Mouse (Mus musculus) adrenal gland, adult 2 months (tissue): ENCODE measurements at regions not wholly inside any gene's neighbourhood (a gene's known extent, or its start where the extent isn't known, plus 50 kb on each side); places are given as distances from the start of the nearest gene placed in this dataset.

Source experiments
- DNase-seq: peaks from one replicate; pipeline ENCODE4 v3.0.0; 2021

DNA sequence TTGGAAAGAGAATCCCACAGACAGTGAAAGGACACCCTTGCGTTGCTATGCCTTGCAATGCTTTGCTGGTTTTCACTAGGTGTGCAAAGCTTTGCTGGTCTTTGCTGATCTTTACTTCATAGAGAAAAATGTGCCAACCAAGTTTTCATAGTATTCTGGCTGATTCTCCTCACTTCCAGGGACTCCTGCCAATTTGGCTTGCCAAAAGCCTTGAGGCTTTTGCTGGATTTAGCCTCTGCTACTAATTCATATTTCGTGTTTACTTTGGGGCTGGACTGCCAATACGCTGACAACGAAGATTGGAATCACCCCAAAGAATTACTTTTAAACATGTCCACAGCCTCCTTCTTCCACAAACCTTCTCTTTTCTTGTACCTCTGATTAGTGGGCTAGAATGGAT is 162.2 kb upstream of the Ednrb start:
- DNase-seq: peak; percentile 60

DNA sequence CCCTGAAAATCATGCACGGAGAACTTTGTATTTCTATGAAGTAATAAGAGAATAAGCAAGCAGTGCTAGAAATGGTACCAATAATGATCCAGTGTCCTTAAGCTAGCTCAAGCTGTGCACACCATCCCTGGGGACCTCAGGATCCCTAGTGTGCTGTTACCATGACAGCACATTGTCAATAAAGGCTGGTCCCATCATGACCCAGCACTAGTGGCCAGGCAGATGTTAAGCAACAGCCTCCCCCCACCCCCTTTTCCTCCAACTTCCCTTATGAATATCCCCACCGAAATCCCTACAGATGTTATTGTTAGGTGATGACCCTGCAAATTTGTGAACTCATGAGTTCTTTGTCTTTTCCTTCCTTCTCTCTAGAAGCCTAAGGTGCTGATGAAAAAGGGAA is 160.9 kb upstream of the Ednrb start:
- no peak for DNase-seq

GRCm38 (mm10) chr14:104002421-104002820 is 158.2 kb upstream of the Ednrb start:
- DNase-seq: no peak

DNA sequence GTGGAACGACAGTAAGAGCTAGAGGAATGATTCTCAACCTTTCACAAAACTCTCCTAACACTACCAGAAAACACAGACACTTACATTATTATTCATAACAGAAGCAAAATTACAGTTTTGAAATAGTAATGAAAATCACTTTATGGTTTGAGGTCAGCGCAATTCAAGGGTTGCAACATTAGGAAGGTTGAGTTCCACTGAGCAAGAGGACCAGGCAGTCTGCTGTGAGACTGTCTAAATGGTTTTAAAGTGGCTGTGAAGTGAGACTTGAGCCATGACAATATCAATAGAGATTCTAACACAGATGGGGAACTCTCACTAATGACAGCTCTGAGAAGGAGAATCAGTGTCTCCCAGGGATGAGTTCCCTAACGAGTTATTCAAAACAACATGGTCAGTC is 146.2 kb upstream of the Ednrb start:
- no peak for DNase-seq

- DNase-seq: no peak
Measured at GRCm38 (mm10) chr14:103989949-103990348, 145.7 kb upstream of the Ednrb start.

GRCm38 (mm10) chr14:103987266-103987665 is 143.1 kb upstream of the Ednrb start:
- DNase-seq: no peak

GRCm38 (mm10) chr14:103984349-103984748 is 140.1 kb upstream of the Ednrb start:
- DNase-seq: no peak

- DNase-seq: no peak
Measured at GRCm38 (mm10) chr14:103978808-103979207, 134.6 kb upstream of the Ednrb start.

GRCm38 (mm10) chr14:103977769-103978168 is 133.6 kb upstream of the Ednrb start:
- DNase-seq: no peak

- DNase-seq: no peak
Measured at GRCm38 (mm10) chr14:103973955-103974354, 129.8 kb upstream of the Ednrb start.

DNA sequence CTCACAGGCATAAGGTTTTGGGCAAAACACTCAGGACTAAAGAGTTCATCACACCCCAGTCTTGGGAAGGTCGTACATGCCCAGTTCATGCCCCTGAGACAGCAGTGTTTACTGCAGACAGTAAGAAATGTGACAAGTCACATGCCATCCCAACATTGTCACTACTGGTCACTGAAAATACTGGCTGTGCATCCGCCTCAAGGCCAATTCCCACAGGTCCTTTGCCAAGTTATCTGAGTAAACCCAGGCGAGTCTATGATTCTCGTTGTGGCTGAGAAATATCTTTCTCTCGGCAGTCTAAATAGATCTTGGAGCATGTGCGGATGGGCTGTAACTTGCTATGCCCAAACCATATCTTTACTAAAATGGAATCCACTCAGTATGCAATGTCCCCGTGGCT is 128.9 kb upstream of the Ednrb start:
- DNase-seq: peak; percentile 80

- no peak for DNase-seq
Measured at GRCm38 (mm10) chr14:103969305-103969704, 125.1 kb upstream of the Ednrb start.

DNA sequence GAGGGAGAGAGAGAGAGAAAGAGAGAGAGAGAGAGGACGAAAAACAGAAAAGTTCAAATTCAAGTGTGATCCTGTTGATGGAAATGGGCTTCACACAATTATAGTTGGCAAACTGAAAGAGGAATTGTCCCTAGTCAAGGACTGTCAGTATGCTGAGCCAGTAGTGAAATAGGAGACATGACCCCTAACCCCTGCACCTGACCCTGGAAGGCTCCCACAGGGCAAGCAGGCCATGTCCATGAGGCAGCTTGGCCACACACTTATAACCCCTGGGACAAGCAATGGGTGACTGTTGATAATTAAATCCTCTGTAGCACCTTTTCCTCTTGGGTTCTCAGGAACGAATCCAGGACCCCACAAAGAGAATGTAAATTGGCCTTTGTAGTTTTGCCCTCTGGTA is 122.1 kb upstream of the Ednrb start:
- DNase-seq: no peak

- DNase-seq: no peak
Measured at GRCm38 (mm10) chr14:103962303-103962881, 118.2 kb upstream of the Ednrb start.

- DNase-seq: no peak
Measured at GRCm38 (mm10) chr14:103951899-103952298, 107.7 kb upstream of the Ednrb start.

GRCm38 (mm10) chr14:103949950-103950349 is 105.7 kb upstream of the Ednrb start:
- no peak for DNase-seq

GRCm38 (mm10) chr14:103948026-103948777 is 104.0 kb upstream of the Ednrb start:
- DNase-seq: peak; percentile 55

DNA sequence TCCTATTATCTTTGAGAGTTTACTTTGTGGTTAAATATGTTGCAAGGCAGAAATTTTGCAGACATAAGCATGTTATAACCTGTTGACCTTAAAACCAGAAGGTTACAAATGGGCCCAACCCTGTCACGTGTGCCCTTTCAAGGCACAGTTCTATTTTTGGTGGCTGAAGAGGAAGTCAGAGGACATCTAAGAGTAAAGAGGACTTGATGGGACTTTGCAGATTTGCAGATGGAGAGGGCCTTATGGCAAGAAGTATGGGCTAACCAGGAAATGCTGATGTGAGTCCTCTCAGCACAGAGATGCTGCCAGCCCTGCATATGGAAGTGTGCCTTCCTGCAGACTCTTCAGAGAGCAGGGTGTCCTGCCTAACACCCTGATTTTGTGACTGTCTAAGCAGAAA is 101.6 kb upstream of the Ednrb start:
- DNase-seq: peak; percentile 9

DNA sequence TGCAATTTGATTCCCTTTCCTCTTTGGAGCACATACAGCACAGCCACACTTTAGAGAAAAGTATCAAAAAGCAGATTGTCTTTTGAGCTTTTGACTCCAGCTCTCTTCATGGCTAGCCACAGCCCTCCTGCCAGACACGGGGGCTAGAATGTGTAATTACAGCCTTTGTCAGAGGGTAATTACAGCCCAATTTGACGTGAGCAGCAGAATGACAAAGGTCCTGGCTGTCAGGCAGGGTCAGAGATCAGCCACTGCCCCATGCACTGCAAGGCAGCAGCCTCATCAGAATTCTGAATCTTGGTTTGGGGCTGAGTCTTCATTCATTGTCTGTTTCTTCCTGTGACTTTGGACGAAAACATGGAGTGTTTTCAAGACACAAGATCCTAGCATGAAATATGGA is 95.7 kb upstream of the Ednrb start:
- no peak for DNase-seq

- DNase-seq: no peak
Measured at GRCm38 (mm10) chr14:103938937-103939336, 94.7 kb upstream of the Ednrb start.

GRCm38 (mm10) chr14:103938201-103938600 is 94.0 kb upstream of the Ednrb start:
- no peak for DNase-seq

- no peak for DNase-seq
Measured at GRCm38 (mm10) chr14:103937700-103938099, 93.5 kb upstream of the Ednrb start.

- no peak for DNase-seq
Measured at GRCm38 (mm10) chr14:103933813-103934212, 89.6 kb upstream of the Ednrb start.

DNA sequence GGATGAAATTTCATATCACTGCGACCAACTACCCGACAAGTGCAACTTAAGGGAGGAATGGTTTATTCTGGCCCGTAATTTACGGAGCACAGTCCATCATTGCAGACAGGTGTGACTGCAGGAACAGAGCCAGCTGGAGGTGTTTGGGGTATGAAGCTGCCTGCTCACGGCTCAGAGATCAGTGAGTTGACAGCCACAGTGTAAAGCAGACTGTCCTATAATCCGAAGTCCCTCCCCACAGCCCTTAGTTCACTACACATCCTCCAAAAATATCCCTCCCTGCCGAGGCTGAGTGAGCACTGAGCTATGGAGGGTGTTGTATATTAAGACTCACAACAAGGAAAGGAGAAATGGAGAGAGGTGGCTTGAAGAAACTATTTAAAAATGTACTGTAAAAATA is 88.0 kb upstream of the Ednrb start:
- no peak for DNase-seq
